18 mouse cellular contexts compared by ENCODE assay signal in genomic region chr2:4293726-4294125, GRCm38 (mm10).
"Had no signal": no experiment of that assay in that cellular context is flagged by ENCODE, and none has a peak within 500 bp of the region (broad histone marks: within the 10 kb centered on the region; RNA-seq: fewer than 3 reads in every experiment).

No protein-coding gene starts in this region.

- H3K9me3 ChIP-seq: lung, embryonic 15.5 days; midbrain, embryonic 13.5 days; midbrain, embryonic 15.5 days; neural tube, embryonic 12.5 days had no signal

- H3K36me3 ChIP-seq: lung, embryonic 15.5 days; midbrain, embryonic 13.5 days; midbrain, embryonic 15.5 days; neural tube, embryonic 12.5 days had no signal

- H3K27ac ChIP-seq: lung, embryonic 15.5 days; macrophage; midbrain, embryonic 13.5 days; midbrain, embryonic 15.5 days; neural tube, embryonic 12.5 days had no signal

- H3K27me3 ChIP-seq: lung, embryonic 15.5 days; midbrain, embryonic 13.5 days; midbrain, embryonic 15.5 days; neural tube, embryonic 12.5 days had no signal

- DNase-seq: liver, postnatal 0 days; lung, adult 2 months; lung, postnatal 14 days; lung, postnatal 36 days; retina, postnatal 1 day; right cerebral cortex, adult 18-20 months; right cerebral cortex, postnatal 25 days; right cerebral cortex, postnatal 4 days; spleen, adult 18-20 months; thymus, adult 18-20 months; thymus, postnatal 14 days; thymus, postnatal 36 days had no signal

- H3K4me3 ChIP-seq: lung, embryonic 15.5 days; megakaryocyte, embryonic 14.5 days; midbrain, embryonic 13.5 days; midbrain, embryonic 15.5 days; neural tube, embryonic 12.5 days had no signal
